Mouse (Mus musculus): ENCODE measurements at regions not wholly inside any gene's neighbourhood (a gene's known extent, or its start where the extent isn't known, plus 50 kb on each side); places are given as distances from the start of the nearest gene placed in this dataset.
A peak's percentile ranks its signal among the peaks of the same experiment; 100 is the strongest.

GRCm38 (mm10) chr1:94835982-94836381 is 477.4 kb upstream of the Fam174a start:
- Histone ChIP-seq H3K27me3 (ENCODE audit: control insufficient read depth, insufficient read depth, low read length) (no peaks in the 10 kb centered on the region), H3K4me3 (ENCODE audit: insufficient read depth in 1 of 2, low read depth in 2 of 2, low read length in 2 of 2) (no peak overlapping the region), H3K36me3 (replicated peaks; ENCODE audit: control insufficient read depth, insufficient read depth, low read depth) (no peaks in the 10 kb centered on the region), H3K9ac (replicated peaks) (no peak overlapping the region), H3K4me1 (replicated peaks; ENCODE audit: control insufficient read depth in 2 of 2, insufficient read depth in 2 of 2, low read length in 1 of 2) (no peaks in the 10 kb centered on the region), H3K27ac (no peak overlapping the region), H3K9me3 (ENCODE audit: control insufficient read depth, low read length) (no peaks in the 10 kb centered on the region), H3K4me2 (ENCODE audit: low read depth) (no peak overlapping the region)
- ATAC-seq (ENCODE audit: insufficient read depth) (no peak), DNase-seq (ENCODE audit: low read depth in 3 of 3, low spot score in 3 of 3) (no peak)
- TF ChIP-seq EP300 (IDR thresholded peaks at IDR 0.05; ENCODE audit: low read depth): no peak
- no peak for TF ChIP-seq CTCF (IDR thresholded peaks at IDR 0.05; ENCODE audit: low read depth)
- WGBS (ENCODE audit: insufficient replicate concordance): 56% methylated on average over 4 of the region's 4 CpGs

- Histone ChIP-seq H3K4me2 (ENCODE audit: low read depth) (no peak overlapping the region), H3K4me3 (ENCODE audit: insufficient read depth in 1 of 2, low read depth in 2 of 2, low read length in 2 of 2) (no peak overlapping the region), H3K4me1 (replicated peaks; ENCODE audit: control insufficient read depth in 2 of 2, insufficient read depth in 2 of 2, low read length in 1 of 2) (no peaks in the 10 kb centered on the region), H3K36me3 (replicated peaks; ENCODE audit: control insufficient read depth, insufficient read depth, low read depth) (no peaks in the 10 kb centered on the region), H3K9me3 (ENCODE audit: control insufficient read depth, low read length) (no peaks in the 10 kb centered on the region), H3K27ac (no peak overlapping the region), H3K9ac (replicated peaks) (no peak overlapping the region), H3K27me3 (ENCODE audit: control insufficient read depth, insufficient read depth, low read length) (no peaks in the 10 kb centered on the region)
- TF ChIP-seq EP300 (IDR thresholded peaks at IDR 0.05; ENCODE audit: low read depth) (0 out of 2 replicates have a peak, but pooled peaks have one; percentile 8), CTCF (IDR thresholded peaks at IDR 0.05; ENCODE audit: low read depth) (no peak)
- DNase-seq (ENCODE audit: low read depth in 3 of 3, low spot score in 3 of 3) (no peak), ATAC-seq (ENCODE audit: insufficient read depth) (no peak)
- 14% methylated on average over 1 of the region's 1 CpGs for WGBS (ENCODE audit: insufficient replicate concordance)
Measured at GRCm38 (mm10) chr1:94851522-94851921, 461.9 kb upstream of the Fam174a start.

GRCm38 (mm10) chr1:94858464-94858863 is 455.0 kb upstream of the Fam174a start:
- H3K4me1 ChIP-seq (replicated peaks; ENCODE audit: control insufficient read depth in 2 of 2, insufficient read depth in 2 of 2, low read length in 1 of 2): peaks cover 0 to 12% of the 10 kb centered on the region in 2 experiments; a peak in 3 of 4 replicates
- 25% methylated on average over 2 of the region's 2 CpGs for WGBS (ENCODE audit: insufficient replicate concordance)
- no peaks in the 10 kb centered on the region for H3K27me3 ChIP-seq (ENCODE audit: control insufficient read depth, insufficient read depth, low read length)
- H3K4me3 ChIP-seq (ENCODE audit: insufficient read depth in 1 of 2, low read depth in 2 of 2, low read length in 2 of 2): no peak overlapping the region
- peak; percentile 99 for ATAC-seq (ENCODE audit: insufficient read depth)
- peak; percentile 11 to 31 (median 28) for DNase-seq (ENCODE audit: low read depth in 3 of 3, low spot score in 3 of 3)
- TF ChIP-seq CTCF (IDR thresholded peaks at IDR 0.05; ENCODE audit: low read depth): no peak
- peak; percentile 83 for TF ChIP-seq EP300 (IDR thresholded peaks at IDR 0.05; ENCODE audit: low read depth)
- no peak overlapping the region for H3K9ac ChIP-seq (replicated peaks)
- no peak overlapping the region for H3K4me2 ChIP-seq (ENCODE audit: low read depth)
- H3K27ac ChIP-seq: no peak overlapping the region
- no peaks in the 10 kb centered on the region for H3K9me3 ChIP-seq (ENCODE audit: control insufficient read depth, low read length)
- H3K36me3 ChIP-seq (replicated peaks; ENCODE audit: control insufficient read depth, insufficient read depth, low read depth): no peaks in the 10 kb centered on the region

GRCm38 (mm10) chr1:94868872-94869271 is 444.6 kb upstream of the Fam174a start:
- DNase-seq (ENCODE audit: low read depth in 3 of 3, low spot score in 3 of 3): no peak

GRCm38 (mm10) chr1:94880553-94880952 is 432.9 kb upstream of the Fam174a start:
- H3K4me1 ChIP-seq (replicated peaks; ENCODE audit: control insufficient read depth in 2 of 2, insufficient read depth in 2 of 2, low read length in 1 of 2): no peaks in the 10 kb centered on the region
- DNase-seq (ENCODE audit: low read depth in 3 of 3, low spot score in 3 of 3): no peak
- H3K9me3 ChIP-seq (ENCODE audit: control insufficient read depth, low read length): no peaks in the 10 kb centered on the region
- H3K4me3 ChIP-seq (ENCODE audit: insufficient read depth in 1 of 2, low read depth in 2 of 2, low read length in 2 of 2): no peak overlapping the region
- H3K4me2 ChIP-seq (ENCODE audit: low read depth): no peak overlapping the region
- H3K36me3 ChIP-seq (replicated peaks; ENCODE audit: control insufficient read depth, insufficient read depth, low read depth): no peaks in the 10 kb centered on the region
- no peak overlapping the region for H3K27ac ChIP-seq
- no peak overlapping the region for H3K9ac ChIP-seq (replicated peaks)
- no peak for ATAC-seq (ENCODE audit: insufficient read depth)
- H3K27me3 ChIP-seq (ENCODE audit: control insufficient read depth, insufficient read depth, low read length): no peaks in the 10 kb centered on the region
- WGBS (ENCODE audit: insufficient replicate concordance): 79% methylated on average over 1 of the region's 1 CpGs
- no peak for TF ChIP-seq EP300 (IDR thresholded peaks at IDR 0.05; ENCODE audit: low read depth)

More at GRCm38 (mm10) chr1:94868872-94869271, 444.6 kb upstream of the Fam174a start:
- TF ChIP-seq EP300 (IDR thresholded peaks at IDR 0.05; ENCODE audit: low read depth) (no peak), CTCF (IDR thresholded peaks at IDR 0.05; ENCODE audit: low read depth) (no peak)
- H3K4me1 ChIP-seq (replicated peaks; ENCODE audit: control insufficient read depth in 2 of 2, insufficient read depth in 2 of 2, low read length in 1 of 2): no peaks in the 10 kb centered on the region
- H3K36me3 ChIP-seq (replicated peaks; ENCODE audit: control insufficient read depth, insufficient read depth, low read depth): no peaks in the 10 kb centered on the region
- no peak for ATAC-seq (ENCODE audit: insufficient read depth)
- no peaks in the 10 kb centered on the region for H3K9me3 ChIP-seq (ENCODE audit: control insufficient read depth, low read length)
- H3K9ac ChIP-seq (replicated peaks): no peak overlapping the region
- H3K27me3 ChIP-seq (ENCODE audit: control insufficient read depth, insufficient read depth, low read length): no peaks in the 10 kb centered on the region
- H3K27ac ChIP-seq: no peak overlapping the region
- no peak overlapping the region for H3K4me3 ChIP-seq (ENCODE audit: insufficient read depth in 1 of 2, low read depth in 2 of 2, low read length in 2 of 2)
- no peak overlapping the region for H3K4me2 ChIP-seq (ENCODE audit: low read depth)
